Mouse (Mus musculus) kidney, postnatal 25 days (tissue): Measurements from ENCODE around the gene Metrn.

Source experiments
- DNase-seq, 2 experiments: peaks; one replicate each; pipeline ENCODE4 v3.0.0; 2021; ENCODE audit warnings: mixed read lengths in 2 of 2

Gene Metrn

GRCm38 (mm10) chr17:25762591-25762990, 34.3 kb downstream of the Metrn start:
- DNase-seq, result no peak

DNA sequence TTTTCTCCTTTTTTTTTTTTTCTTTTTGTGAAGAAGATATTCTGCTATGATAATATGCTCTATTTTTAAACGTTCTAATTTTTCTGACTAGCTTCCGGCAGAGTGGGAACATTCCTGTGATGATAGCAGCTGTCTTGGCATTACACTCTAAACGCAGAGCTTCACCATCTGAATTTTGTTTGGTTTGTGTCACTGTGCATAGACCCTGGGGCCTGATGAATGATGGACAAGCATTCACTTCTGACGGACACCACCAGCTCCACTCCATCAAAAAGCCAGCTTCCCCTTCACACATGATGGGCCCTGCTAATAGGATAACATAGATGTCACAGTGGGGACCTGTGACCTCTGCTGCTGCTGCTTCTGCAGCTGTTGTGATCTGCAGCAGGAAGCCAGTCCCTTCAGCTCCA, 35.4 kb downstream of the Metrn start:
- no peak for DNase-seq

DNA sequence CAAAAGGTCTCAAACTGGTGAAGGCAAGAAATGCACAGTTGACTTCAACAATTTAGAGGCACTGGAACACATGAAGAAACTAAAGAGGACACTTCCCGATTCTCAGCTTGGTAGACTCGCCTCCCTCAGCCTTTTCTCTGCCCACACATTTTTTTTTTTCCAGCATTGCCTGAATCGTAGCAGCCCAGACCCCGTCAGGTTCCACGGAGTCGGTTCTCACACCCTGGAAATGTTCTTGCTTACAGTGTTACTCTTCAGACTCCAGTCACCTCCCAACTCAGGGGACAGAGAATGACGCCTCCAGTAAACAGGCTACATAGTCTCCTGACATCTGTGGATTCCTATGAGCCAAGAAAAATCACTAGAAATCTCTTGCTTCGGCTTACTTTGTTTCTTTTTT, 36.8 kb downstream of the Metrn start:
- DNase-seq, result no peak

DNA sequence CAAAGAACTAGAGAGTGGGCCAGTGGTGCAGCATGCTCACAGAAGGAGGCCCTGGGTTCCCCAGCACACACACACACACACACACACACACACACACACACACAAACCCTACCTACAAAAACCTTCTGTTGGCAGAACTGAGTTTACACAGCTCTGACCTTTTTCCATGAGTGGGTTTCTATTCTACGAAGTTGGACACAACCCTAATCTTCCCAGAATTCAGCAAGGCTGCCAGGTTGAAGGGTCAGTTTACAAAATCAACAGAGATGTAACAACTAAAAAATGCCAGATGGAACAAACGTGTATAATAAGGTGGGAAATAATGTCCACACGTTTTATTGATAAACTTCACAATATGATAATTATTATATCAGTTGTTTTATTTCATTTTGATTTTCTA, 39.2 kb downstream of the Metrn start:
- DNase-seq, result no peak

DNA sequence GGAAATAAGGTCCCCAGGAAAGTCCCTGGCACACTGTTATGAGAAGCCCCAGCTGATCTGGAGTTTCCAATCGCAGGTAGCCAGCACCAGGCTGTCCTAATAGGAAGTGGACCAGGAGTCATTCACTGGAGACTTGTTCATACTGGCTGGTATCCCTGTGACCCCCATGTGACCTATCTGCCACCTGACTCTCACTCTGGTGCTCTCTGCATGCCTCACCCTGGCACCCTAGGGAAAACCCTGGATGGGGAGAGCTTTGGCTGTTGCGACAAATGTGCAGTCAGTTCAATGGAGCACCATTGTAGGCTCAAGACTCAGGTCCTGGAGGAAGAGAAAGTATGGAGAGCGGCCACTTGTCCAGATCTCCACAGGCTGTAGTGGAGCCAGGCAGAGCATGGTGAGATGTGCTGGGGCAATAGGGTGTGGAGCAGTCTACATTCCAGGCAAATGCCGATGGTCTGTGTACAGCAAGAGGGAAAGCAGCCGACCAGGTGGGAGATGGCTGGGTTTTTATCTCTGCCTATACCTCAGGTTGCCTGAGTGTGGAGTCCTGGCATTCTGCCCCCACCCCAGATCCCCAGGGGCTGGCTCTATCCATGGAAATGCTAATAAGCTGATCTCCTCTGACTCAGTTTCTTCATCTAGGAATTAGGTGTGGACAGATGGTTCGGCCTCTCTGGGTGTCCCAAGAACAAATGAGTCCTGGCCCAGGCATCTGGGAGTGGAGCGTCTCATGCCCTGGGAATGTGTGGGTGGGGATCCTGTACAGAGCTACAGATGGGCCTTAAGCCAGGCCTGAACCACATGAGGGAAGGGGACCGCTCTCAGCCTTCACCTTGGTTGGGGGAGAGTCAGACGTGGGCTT, 40.3 kb downstream of the Metrn start:
- DNase-seq, result no peak

GRCm38 (mm10) chr17:25755627-25756377, 41.1 kb downstream of the Metrn start:
- DNase-seq, result no peak

GRCm38 (mm10) chr17:25755086-25755485, 41.9 kb downstream of the Metrn start:
- DNase-seq, result no peak

- no peak for DNase-seq
Measured at GRCm38 (mm10) chr17:25754241-25754640, 42.7 kb downstream of the Metrn start, which contains the start of gene Msln. Gene Msln (minus strand): TSS chr17:25754378.

GRCm38 (mm10) chr17:25751446-25751845, 45.5 kb downstream of the Metrn start:
- DNase-seq, result peak; percentile 61 to 64

DNA sequence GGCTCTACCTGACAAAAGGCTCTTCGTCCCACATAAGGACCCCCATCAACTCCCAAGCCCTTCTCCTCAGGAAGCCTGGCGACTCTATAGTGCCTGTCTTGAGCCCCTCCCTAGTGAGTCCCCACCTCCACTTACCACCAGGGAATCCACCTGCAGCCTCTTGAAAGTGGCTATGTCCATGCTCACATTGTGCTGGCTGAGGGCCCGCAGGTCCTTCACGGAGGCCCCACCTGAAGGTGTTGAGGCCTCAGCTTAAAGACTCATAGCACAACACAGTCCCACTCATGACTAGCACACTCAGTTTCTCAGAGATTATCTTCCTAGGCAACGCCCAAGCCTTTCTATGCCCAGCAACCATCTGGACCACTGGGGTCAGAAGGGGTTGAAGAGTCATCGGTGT, 47.6 kb downstream of the Metrn start:
- DNase-seq, result no peak

- DNase-seq, result no peak
Measured at GRCm38 (mm10) chr17:25748238-25748637, 48.7 kb downstream of the Metrn start.

- DNase-seq, result no peak
Measured at GRCm38 (mm10) chr17:25744311-25744710, 52.6 kb downstream of the Metrn start.

GRCm38 (mm10) chr17:25743831-25744230, 53.1 kb downstream of the Metrn start:
- DNase-seq, result no peak
